Mouse (Mus musculus) brain, embryonic 14.5 days (tissue): ENCODE measurements at regions not wholly inside any gene's neighbourhood (a gene's known extent, or its start where the extent isn't known, plus 50 kb on each side); places are given as distances from the start of the nearest gene placed in this dataset.

Source experiments
- CTCF ChIP-seq: fragments of 200-500 bp; IDR thresholded peaks from 2 replicates; pipeline ENCODE4 v1.5.1; 2012; ENCODE audit warnings: inconsistent platforms, mild to moderate bottlenecking, moderate library complexity, borderline replicate concordance; ENCODE audit not compliant: insufficient read depth, insufficient read length; ENCODE audit errors: extremely low read depth
- POLR2A ChIP-seq: fragments of 200-500 bp; IDR thresholded peaks from 2 replicates; pipeline ENCODE4 v1.6.1; 2012; ENCODE audit warnings: mild to moderate bottlenecking, inconsistent platforms, borderline replicate concordance; ENCODE audit not compliant: poor library complexity, insufficient read depth, insufficient read length, severe bottlenecking; ENCODE audit errors: extremely low read depth

- TF ChIP-seq POLR2A (no peak), CTCF (no peak)
Observed at GRCm38 (mm10) chr15:87335324-87335723, 208.8 kb upstream of the Fam19a5 start.
